9 mouse cellular contexts compared by ENCODE assay signal in the genomic region with DNA sequence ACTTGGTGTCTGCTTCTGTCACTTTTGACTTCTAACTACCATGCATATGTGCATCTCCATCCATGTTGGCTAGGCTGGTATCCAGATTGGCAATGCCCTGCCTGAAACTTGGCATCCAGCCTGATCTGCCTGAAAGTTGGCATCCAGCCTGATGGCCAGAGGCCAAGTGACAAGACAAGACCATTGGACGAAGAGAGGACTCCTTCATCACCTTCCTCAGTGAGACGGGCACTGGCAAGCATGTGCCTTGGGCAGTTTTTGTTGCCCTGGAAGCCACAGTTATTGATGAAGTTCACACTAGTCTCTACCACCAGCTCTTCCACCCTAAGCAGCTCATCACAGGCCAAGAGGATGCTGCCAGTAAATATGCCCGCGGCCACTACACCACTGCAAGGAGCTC.
DNase-seq lines count a peak whose midpoint lies in the region; ATAC-seq and TF ChIP-seq lines count a peak whose summit lies in the region.
"Had no signal": no experiment of that assay in that cellular context is flagged by ENCODE, and none has a peak within 500 bp of the region (broad histone marks: within the 10 kb centered on the region; RNA-seq: fewer than 3 reads in every experiment).

No protein-coding gene starts in this region.

- no peak overlapping the region for H3K4me2 ChIP-seq in kidney, embryonic 16.5 days (replicated peaks; ENCODE audit: low read depth, low read length)

- H3K27ac ChIP-seq in kidney, adult 2 months (ENCODE audit: insufficient read depth, low read depth, low read length) = no peak overlapping the region
- no peak overlapping the region for H3K27ac ChIP-seq in kidney, embryonic 16.5 days (ENCODE audit: low read length)

- TF ChIP-seq POLR2A in kidney, adult 2 months (IDR thresholded peaks at IDR 0.05; ENCODE audit: low read depth, low read length) = no peak

- H3K4me1 ChIP-seq in kidney, adult 2 months (ENCODE audit: control insufficient read depth, insufficient read depth, low read length) = peaks cover 8% of the 10 kb centered on the region; the same call in 1 of the 2 replicates
- no peaks in the 10 kb centered on the region; the same call in 1 of the 2 replicates for H3K4me1 ChIP-seq in kidney, embryonic 16.5 days (ENCODE audit: insufficient read depth, low read length)

- DNase-seq in kidney, adult 2 months = peak; percentile 85
- peak; percentile 36 for DNase-seq in adipocyte (ENCODE audit: low spot score)
- peak; percentile 58 to 72 for DNase-seq in adrenal gland, postnatal 36 days
- peak; percentile 88 to 94 for DNase-seq in cerebellum, postnatal 36 days
- no peak for DNase-seq in thymus, postnatal 10 days (ENCODE audit: low spot score in 2 of 2)
- no peak for DNase-seq in spleen, postnatal 36 days (ENCODE audit: low spot score in 2 of 2)
- no peak for DNase-seq in frontal cortex, postnatal 14 days (ENCODE audit: low spot score in 2 of 2)

- WGBS in kidney, adult 2 months = 59% methylated on average over 4 of the region's 4 CpGs
- WGBS in kidney, embryonic 16.5 days = 88% methylated on average over 4 of the region's 4 CpGs

- H3K9me3 ChIP-seq in kidney, embryonic 16.5 days (ENCODE audit: low read length) = no peaks in the 10 kb centered on the region

- no peak overlapping the region for H3K4me3 ChIP-seq in kidney, adult 2 months (ENCODE audit: insufficient read depth, low read depth, low read length)
- H3K4me3 ChIP-seq in kidney, embryonic 16.5 days (ENCODE audit: low read length) = no peak overlapping the region

- H3K36me3 ChIP-seq in kidney, adult 2 months (ENCODE audit: control insufficient read depth, insufficient read depth, low read length) = no peaks in the 10 kb centered on the region
- peaks cover 6% of the 10 kb centered on the region; the same call in 1 of the 2 replicates for H3K36me3 ChIP-seq in kidney, embryonic 16.5 days (ENCODE audit: insufficient read depth, low read length)

- no peak for ATAC-seq in kidney, embryonic 16.5 days (ENCODE audit: low FRiP score, low TSS enrichment)
- ATAC-seq: activated CD4-positive, CD25-positive, alpha-beta regulatory T cell, adult 4 months had no signal

- no peak overlapping the region for H3K9ac ChIP-seq in kidney, embryonic 16.5 days (replicated peaks; ENCODE audit: low read length)

- no peak for TF ChIP-seq CTCF in kidney, adult 2 months (conservative IDR thresholded peaks at IDR 0.05; ENCODE audit: insufficient read depth, insufficient read length, low read depth, low read length)

- H3K27me3 ChIP-seq in kidney, adult 2 months (replicated peaks; ENCODE audit: control insufficient read depth, insufficient read depth, low read length) = no peaks in the 10 kb centered on the region
- no peaks in the 10 kb centered on the region for H3K27me3 ChIP-seq in kidney, embryonic 16.5 days (ENCODE audit: insufficient read depth, low read length)

Comparison
In these comparisons a context has a peak if more than half of its experiments do, and no peak if none do; other contexts are left out.
1. DNase-seq: peak in kidney, adult 2 months (single experiment), adipocyte (single experiment), adrenal gland, postnatal 36 days (2 of 2) and cerebellum, postnatal 36 days (2 of 2); none in thymus, postnatal 10 days (0 of 2), spleen, postnatal 36 days (0 of 2) and frontal cortex, postnatal 14 days (0 of 2).